Mouse (Mus musculus) cerebellum, postnatal 36 days (tissue): ENCODE measurements around the gene Casp6.

Source experiments
- DNase-seq, 2 experiments: peaks; one replicate each; pipeline ENCODE4 v3.0.0; 2021 to 2022; ENCODE audit warnings: mixed read lengths in 2 of 2

The Casp6 gene

DNA sequence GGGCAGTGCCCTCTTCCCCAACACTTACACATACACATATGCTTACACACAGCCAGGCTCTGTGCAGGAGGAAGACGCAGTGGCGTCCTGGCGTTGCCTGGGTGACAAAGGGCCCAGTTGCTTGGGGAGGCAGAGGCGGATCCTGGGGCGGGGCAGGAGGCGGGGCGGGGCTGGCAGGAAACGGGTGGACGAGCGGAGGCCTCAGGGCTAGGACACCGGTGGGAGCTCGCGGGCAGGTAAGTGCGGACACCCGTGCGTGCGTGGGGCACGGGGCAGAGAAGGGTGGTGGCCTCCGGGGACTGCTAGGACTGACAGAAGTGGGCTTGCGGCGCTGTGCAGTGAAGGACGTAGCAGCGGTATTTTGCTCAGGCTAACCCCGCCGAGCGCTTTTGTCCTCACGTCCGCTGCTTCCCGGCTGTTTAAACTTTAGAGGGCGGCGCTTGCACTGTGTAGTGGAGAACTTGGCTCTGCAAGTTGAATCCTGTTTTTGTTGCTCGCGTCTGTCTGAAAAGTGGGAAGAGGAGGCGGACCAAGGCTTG is at the start of gene Casp6:
Gene Casp6 (plus strand): TSS at position 155 of the 539 bp plus-strand sequence.
- peak; percentile 29 to 53 for DNase-seq

DNA sequence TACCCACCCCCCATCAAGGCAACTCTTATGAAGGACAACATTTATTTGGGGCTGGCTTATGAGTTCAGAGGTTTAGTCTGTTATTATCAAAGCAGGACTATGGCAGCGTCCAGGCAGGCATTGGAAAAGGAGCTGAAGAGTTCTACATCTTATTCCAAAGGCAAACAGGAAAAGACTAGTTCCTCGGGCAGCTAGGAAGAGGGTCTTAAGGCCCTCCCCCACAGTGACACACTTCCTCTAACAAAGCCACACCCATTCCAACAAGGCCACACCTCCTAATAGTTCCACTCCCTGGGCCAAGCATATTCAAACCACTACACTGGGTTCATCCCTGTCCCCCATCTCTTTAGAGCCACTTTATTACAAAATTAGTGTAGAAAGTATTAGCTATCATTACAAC is 38.6 kb upstream of the Casp6 start:
- no peak for DNase-seq

DNA sequence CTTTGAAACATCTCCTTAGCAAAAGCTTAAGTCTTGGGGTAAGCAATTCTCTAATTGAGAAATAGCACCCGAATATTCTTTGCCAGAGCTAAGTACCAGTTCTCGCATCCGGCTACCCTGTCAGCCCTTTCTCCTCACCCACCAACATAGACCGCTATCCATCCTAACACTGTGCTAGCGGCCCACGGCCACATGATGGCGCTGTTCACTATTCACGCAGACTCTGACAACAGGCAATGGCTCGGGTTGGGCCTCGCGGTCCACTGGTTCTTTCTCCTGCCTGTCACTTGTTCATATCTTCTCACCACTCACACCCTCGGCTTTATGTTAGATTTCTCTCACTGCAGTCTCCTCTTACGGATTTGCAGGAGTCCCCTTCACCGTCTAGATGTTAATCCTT is 37.5 kb upstream of the Casp6 start:
- peak; percentile 53 to 55 for DNase-seq

DNA sequence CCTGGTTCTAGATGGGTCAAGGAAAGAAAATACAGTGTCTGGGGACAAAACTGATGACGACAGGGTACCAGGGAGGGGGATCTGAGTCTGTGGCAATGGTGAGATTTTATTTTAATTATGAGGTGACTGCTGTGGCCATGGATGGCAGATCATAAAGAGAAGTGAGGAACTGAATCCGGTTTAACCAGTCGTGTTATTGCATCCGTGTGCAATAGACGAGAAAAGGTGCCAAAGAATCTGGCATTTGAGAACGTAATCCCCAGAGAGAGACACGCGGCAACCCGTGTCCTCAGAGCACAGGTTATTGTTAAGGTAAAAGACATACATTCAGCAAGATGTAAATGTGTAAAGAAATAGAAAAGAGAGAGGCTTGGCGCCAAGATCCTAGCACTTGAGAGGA is 23.9 kb upstream of the Casp6 start:
- no peak for DNase-seq

DNA sequence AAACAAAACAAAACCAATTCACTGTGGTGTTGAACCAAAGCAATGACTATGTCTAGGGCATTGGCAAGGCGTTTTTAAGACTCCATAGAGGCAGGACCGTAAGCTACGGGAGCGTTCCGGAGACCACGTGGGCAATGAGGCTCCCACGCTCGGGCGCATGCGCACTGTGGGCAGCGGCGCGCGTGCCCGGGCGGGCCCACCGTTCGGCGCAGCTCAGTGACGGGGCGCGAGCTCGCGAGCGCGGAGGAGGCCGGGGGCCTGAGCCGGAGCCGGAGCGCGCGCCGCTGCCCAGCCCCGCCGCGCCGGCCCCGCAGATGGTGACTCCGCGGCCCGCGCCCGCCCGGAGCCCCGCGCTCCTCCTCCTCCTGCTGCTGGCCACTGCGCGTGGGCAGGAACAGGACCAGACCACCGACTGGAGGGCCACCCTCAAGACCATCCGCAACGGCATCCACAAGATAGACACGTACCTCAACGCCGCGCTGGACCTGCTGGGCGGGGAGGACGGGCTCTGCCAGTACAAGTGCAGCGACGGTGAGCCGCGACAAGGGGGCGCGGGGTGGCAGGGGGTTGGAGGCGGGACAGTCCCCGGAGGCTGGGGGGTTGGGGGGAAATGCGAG is 22.7 kb upstream of the Casp6 start, which contains the start of gene Pla2g12a:
Gene Pla2g12a (plus strand): TSS at position 202 of the 617 bp plus-strand sequence.
- DNase-seq: peak; percentile 90 to 94

DNA sequence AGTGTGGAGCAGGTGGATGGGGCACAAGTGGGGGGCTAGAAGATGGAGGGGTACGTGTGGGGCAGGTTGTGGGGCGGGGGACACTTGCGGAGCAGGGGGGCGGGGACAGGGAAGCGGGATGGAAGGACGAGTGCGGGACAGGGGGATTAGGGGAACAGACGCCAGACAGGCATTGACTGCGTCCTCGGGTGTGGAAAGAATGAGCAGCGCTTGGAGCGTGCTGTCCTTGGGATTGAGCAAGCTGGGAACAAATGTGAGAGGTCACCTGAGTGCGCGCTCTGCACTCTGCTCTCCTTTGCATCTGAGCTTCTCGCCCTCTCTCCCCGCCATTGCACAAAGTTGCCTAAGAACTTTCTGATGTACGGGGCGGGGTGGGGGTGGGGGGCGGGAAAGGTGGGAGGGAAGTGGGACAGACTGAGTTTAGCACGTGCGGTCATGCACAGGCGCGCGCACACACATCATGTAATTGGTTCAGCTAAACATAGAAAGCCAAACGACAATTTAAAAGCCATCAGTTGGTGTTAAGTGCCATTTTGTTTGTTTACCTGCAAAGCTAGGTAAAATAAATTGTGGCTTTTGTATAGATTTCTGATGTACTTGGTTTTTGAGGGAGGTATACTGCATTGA is 22.0 kb upstream of the Casp6 start:
- no peak for DNase-seq

DNA sequence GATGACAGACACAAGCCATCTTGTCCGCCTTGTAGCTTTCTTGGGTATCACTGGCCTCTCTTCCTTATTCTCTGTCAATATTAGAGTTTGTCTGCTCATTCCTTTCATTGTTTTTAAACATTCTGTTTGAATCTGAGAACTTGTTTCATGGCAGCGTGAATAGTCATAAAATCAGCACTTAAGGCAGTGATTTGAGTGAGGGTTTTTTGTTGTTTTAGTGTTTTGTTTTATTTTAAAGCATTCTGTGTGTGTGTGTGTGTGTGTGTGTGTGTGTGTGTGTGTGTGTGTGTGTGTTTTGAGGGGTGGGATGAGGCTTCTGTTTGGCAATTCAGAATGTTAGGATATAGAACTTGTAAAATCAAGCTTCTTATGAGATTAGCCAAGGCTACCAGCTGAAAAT is 21.3 kb upstream of the Casp6 start:
- no peak for DNase-seq

DNA sequence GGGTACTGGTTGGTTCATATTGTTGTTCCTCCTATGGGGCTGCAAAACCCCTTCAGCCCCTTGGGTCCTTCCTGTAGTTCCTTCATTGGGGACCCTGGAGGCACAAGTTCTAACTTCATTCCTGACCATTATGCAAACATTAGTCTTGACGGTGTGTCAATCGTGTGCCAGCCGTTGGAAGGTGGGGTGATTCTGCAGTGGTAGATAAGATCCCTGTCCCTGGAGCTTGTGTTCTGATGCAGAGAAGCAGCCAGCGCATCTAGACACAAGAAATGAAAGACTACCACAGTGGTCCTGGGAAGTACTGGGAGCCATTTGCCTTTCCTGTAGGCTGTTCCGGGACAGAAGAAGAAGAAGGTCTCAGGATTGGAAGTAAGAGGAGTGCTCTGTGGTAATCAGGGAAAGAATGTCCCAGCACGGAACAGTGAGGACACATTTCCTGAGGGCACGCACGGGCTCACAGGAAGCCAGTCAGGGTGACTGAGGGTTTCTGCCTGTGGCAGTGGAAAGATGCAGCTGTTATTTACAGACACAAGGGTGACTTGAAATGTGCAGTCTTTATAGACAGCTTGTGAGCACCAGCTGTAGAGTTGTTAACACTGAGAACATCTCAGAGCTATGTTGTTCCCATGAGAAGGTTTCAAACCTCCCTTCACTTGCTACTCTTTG is 20.2 kb upstream of the Casp6 start:
- no peak for DNase-seq

DNA sequence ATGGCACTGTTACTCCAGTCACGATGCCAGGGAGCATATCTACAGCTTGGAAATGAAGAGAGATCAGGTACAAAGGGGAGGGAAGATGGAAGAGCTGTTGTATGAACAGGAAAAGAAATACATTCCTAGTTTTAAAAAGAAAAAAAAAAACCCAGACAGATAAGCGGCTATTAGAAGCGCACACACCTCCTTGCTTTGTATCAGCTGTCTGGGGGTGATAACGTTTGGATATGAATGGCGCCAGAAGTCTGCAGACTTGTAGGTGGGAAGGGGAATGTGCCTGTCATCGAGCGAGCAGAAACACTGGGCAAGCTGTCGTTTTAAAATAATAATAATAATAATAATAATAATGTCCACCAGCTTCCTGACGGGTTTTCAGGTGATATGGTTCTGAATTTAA is 15.6 kb upstream of the Casp6 start:
- no peak for DNase-seq

DNA sequence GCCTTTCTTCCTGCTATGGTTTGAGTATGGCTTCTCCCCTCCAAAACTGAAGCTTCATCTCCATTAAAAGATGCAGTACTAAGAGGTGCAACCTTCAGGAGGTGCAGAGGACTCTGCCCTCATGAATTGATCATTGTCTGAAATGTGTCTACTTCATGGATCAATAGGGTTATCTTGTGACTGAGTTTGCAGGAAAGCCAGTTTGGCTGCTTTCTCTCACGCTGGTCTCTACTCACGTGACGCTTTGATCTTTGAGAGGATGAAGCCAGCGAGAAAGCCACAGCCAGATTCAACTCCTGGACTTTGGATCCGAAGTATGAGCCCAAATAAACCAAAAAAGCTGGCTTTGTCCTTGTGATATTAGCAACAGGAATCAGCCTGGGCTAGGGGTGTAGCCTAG is 14.8 kb upstream of the Casp6 start:
- no peak for DNase-seq

DNA sequence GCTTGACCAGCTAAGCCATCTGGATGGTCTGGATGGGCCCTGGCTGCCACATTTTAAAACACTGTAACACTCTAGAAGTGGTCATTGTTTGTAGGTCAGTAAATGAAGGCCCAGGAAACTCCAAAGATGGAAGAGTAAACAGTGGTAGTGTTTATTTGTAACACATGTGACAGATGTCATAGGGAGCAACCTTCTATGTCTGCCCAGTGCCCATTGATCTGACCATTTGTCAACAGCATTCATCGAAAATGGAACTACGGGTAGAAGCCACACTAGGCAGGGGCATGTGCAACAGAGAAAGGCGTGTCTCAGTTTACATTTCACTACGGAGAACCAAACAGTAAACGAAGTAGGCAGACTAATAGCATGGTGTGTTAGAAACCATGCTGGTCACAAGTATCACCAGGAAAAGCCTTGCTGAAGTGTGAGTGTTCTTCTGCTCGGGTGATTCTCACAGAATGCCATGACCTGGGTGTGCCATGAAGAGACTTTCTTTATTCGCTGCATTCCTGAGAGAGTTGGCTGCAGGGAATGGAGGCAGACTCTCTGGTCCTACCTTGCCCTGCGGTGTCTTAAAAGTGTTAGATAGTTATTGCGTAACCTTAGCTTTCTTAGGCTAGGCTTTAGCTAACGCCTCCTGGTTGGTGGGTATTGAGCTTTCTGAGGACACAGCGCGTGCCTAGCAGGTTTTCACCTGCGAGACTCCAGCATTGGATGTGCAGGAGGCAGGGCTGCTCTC is 13.3 kb upstream of the Casp6 start:
- no peak for DNase-seq

DNA sequence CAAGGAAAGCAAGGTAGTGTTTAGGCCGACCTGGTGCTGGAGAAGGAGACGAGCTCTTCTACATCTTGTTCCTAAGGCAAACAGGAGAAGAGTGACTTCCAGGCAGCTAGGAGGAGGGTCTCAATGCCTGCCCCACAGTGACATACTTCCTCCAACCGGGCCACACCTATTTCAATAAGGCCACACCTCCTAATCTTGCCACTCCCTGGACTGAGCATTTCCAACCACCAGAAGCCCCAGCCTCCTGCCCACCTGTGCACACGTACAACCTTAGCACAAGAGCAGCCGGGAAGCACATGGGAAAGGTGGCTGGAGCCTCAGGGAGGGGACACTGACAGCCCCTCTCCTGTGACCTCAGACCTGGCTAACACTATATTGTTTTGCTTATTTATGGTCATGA is 9.2 kb upstream of the Casp6 start:
- no peak for DNase-seq

DNA sequence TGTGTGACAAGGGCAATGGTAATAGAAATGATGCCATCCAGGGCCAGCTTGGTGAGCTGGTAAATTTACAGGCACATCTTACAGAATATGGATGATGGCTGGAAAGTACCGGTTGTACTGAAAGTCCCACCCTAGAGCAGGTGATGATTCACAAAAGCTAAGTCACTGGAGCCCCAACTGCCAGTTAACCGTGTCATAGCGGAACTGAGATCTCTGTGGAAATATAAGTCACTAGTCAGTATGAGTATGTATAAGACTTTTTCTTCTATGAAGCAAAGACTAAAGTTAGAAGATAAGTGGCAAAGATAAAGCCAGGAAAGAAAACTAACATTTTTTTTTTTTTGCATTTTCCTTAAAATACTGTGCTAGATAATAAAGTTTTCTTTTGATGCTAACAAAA is 8.1 kb upstream of the Casp6 start:
- DNase-seq: no peak

DNA sequence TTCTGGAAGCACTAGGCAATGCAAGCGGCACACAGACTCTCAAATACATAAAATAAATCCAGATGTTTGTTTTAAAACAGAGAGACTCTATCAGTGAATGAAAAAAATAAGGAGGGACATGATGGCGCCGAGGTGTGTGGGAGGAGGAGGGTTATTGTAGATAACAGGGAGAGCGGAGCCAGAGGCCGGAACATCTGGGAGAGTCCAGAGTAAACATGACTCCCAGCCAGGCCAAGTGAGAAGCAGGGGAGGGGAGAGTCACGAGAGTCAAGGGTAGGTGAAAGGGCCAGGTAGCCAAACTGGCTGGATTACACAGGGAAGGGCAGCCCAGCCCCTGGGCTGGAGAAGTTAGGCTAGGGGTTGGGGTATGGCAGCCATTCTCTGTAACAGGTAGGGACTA is 4.6 kb upstream of the Casp6 start:
- no peak for DNase-seq

DNA sequence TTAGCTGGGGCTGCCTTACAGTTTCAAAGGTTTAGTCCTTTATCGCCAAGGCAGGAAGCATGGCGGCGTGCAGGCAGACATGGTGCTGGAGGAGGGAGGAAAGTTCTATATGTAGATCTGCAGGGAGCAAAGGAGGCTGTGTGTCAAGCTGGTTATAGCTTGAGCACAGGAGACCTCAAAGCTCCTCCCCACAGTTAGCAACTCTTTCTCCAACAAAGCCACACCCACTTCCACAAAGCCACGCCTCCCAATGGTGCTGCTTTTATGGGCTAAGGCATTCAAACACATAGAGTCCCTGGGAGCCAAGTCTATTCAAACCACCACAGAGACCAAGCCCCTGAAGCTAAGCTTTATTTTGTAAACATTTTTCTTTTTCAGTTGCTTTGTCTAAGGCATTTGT is 2.3 kb upstream of the Casp6 start:
- no peak for DNase-seq

DNA sequence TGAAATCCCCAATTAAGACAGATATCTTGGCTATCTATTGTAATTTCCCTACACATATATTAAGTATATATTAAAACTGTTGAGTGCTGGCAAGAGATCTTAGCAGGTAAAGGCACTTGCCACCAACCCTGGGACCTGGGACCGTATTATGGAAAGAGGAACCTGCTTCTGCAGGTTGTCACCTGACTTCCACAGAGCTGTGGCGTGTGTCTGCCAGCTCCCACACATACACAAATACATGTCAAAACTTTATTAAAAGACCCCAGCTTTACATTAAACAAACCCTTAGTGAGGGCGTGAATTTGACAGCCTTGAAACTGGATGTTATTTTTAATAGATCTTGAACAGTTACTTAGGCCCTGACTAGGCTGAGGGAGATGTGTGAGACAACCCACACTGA is 2.1 kb downstream of the Casp6 start:
- no peak for DNase-seq

DNA sequence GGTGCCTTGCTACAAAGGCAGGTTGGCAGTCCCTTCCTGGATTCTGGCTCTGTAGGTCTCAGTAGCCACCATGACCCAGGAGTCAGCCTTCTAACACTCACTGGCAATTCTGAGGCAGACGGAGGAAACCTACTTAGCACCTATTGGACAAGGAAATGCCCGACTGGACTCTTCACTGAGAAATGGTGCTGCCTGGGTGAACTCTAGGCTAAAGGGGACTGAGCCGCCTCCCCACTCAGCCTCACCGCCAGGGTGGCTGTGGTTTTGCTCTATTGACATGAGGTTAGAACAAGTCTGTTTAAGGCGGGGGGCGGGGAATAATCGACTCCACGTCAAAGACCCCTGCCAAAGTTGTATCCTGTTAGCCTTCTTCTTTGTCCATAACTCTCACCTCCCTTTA is 2.6 kb downstream of the Casp6 start:
- no peak for DNase-seq

DNA sequence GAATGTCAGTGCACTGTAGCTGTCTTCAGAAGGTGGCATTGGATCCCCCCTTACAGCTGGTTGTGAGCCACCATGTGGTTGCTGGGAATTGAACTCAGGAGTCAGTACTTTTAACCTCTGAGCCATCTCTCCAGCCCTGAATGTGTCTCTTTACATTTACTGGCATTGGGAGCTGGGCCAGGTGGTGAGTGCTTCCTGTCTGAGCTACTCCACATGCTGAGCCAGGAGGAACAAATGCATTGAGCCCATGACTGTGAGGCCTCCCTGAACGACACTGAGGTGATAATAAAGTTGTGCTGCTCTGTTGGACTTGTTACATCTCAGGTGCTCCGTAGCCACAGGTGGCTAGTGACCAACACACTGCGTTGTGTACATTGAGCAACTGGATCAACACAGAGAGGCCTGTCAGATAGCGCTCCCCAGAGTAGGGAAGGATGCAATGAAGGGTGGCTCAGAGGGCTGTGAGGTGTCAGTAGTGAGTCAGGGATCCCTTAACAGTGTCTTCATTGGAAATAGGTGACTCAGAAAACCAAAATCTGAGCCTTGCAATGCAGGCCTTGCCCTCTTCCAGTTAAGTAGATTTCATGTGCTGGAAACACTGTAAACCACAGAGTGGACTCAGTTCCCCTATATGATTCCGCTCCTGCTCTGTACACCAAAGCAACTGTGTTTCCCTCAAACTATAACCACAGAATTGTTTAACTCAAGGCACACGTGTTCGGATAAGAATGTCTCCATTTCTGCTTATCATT is 3.3 kb downstream of the Casp6 start:
- no peak for DNase-seq

DNA sequence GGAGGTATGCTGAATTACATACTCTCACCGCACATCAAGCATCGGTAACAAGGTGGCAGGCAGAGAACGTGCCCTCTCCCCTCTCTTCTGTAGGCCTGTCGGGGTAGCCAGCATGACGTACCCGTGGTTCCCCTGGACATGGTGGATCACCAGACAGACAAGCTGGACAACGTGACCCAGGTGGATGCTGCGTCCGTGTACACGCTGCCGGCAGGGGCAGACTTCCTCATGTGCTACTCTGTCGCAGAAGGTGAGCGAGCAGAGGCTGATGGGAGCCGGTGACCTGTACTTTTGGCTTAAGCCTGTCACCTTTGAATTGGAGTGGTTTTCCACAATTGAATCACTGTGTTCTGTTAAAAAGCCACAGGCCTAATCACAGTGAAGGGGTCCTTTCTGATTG is 10.8 kb downstream of the Casp6 start:
- DNase-seq: no peak

DNA sequence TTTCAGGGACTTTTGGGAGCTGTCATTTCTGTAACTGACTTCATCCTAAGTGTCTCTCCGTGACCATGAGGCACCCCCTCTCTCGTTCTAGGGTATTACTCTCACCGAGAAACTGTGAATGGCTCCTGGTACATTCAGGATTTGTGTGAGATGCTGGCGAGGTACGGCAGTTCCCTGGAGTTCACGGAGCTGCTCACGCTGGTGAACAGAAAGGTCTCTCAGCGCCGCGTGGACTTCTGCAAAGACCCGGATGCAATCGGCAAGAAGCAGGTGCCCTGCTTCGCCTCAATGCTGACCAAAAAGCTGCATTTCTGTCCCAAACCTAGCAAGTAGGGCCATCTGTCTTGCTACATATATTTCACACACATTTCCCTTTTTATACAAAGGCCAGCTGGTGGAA is 12.0 kb downstream of the Casp6 start:
- DNase-seq: no peak

DNA sequence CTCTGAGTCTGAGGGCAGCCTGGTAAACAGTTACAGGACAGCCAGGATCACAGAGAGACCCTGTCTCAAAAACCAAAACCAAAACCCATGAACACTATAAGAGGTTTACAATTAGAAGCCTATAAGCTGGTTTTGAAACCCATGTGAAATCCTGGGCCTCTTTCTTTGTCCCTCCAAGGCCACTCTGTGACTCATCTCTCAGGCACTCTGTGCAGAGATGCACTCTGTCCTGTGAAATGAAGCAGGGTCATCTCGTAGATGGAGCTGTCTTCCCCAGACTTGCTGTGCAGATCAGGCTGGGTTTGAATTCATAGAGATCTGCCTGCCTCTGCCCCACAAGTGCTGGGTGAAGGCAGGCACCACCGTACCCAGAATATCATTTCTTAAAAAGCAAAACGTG is 16.2 kb downstream of the Casp6 start:
- no peak for DNase-seq

DNA sequence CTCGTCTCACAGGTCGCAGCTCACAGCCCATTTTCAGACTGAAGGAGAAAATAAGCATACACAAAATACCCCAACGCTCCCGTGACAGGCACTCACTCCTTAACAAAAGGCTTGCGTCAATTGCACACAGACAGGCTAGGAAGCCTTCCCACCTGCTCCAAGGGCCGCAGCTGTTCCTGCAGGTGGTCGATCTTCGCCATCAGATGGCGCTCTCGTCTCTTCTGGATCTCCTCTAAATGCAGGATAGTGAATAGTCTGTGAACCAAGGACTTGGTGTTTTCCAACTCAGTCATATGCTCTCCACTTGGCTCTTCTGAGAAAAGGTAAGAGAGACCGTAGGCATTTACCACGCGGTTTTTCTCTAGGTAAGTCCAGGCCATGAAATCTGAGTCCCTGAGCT is 17.2 kb downstream of the Casp6 start:
- DNase-seq: peak; percentile 49 to 54

DNA sequence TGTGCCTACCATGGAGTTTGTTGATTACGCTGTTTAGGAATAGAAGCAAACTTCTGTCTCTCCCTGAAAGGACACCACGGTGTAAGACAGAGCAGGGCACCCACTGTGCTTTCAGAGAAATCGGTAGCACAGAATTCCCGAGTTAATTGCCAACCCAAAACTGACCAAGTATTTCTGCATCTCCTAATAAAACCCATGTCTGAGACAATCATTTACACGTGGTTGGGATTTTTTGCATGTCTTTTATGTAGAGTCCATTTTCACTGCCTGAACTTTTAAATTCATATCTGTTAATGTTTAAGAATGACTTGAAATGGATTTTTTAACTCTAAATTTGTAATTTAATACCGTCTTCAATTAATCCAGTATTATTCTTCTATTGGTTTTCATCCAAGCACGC is 22.4 kb downstream of the Casp6 start:
- DNase-seq: no peak
